Mouse (Mus musculus): ENCODE measurements around the gene Sh3rf1. TPM values are rescaled to one million over a fixed set of nuclear protein-coding genes. Genes with fewer than 3 reads are reported as not detected.

The Sh3rf1 gene
- polyA plus RNA-seq, 1 experiment from 2014 or later = 24.0 TPM

DNA sequence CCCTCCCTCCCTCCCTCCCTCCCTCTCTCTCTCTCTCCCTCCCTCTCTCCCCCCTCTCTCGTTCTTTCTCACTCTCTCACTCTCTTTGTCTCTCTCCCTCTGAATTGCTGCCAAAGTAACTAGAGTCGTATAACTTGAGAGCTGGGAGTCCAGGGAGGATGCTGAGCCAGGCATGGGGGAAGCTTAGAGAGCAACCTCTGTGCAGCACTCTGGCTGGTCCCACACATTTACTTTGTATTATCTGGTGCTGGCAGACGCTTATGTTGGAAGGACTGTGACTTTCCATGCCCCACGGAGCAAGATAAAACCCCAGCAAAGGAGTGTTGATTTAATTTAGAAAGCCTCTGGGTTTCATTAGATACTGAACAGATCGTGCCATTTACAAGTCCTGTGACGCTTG is 196.5 kb downstream of the Sh3rf1 start:
- Histone ChIP-seq H3K36me3 (ENCODE audit: control insufficient read depth, insufficient read depth, low read length) (no peaks in the 10 kb centered on the region), H3K4me3 (ENCODE audit: low read depth, low read length) (no peak overlapping the region), H3K9ac (replicated peaks; ENCODE audit: low read depth, low read length) (no peak overlapping the region), H3K4me2 (ENCODE audit: low read depth, low read length) (no peak overlapping the region), H3K4me1 (ENCODE audit: control insufficient read depth, insufficient read depth, low read length) (0 out of 2 replicates have a peak, but pooled peaks cover 3% of the 10 kb centered on the region), H3K9me3 (ENCODE audit: control insufficient read depth, low read length) (no peaks in the 10 kb centered on the region), H3K27me3 (ENCODE audit: control insufficient read depth, insufficient read depth, low read length) (no peaks in the 10 kb centered on the region), H3K27ac (ENCODE audit: low read depth, low read length) (no peak overlapping the region)
- WGBS = 15% methylated on average over 5 of the region's 6 CpGs
- peak; percentile 74 for ATAC-seq (ENCODE audit: low read depth)

DNA sequence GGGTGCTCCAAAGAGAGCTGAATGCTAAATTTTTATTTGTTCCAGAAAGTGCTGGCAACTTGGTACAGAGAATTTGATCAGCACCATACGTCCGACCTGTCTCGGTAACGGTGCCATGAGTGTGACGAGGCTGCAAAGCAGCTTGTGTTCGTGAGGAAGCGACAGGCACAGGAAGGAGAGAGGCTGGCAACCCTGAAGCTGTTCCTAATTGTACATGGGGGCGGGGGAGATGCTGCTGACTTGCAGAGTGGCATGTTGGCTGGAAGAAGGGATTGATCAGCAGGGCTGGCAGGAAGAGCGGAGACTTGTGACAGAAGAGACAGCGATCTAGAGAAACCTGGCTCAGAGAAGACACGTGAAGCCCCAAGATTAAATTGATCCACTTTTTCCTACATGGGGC is 197.9 kb downstream of the Sh3rf1 start:
- Histone ChIP-seq H3K27ac (ENCODE audit: low read depth, low read length) (no peak overlapping the region), H3K4me2 (ENCODE audit: low read depth, low read length) (no peak overlapping the region), H3K36me3 (ENCODE audit: control insufficient read depth, insufficient read depth, low read length) (no peaks in the 10 kb centered on the region), H3K4me3 (ENCODE audit: low read depth, low read length) (no peak overlapping the region), H3K9me3 (ENCODE audit: control insufficient read depth, low read length) (no peaks in the 10 kb centered on the region), H3K27me3 (ENCODE audit: control insufficient read depth, insufficient read depth, low read length) (no peaks in the 10 kb centered on the region), H3K9ac (replicated peaks; ENCODE audit: low read depth, low read length) (no peak overlapping the region), H3K4me1 (ENCODE audit: control insufficient read depth, insufficient read depth, low read length) (0 out of 2 replicates have a peak, but pooled peaks cover 3% of the 10 kb centered on the region)
- ATAC-seq (ENCODE audit: low read depth) = no peak
- 84% methylated on average over 11 of the region's 11 CpGs for WGBS

DNA sequence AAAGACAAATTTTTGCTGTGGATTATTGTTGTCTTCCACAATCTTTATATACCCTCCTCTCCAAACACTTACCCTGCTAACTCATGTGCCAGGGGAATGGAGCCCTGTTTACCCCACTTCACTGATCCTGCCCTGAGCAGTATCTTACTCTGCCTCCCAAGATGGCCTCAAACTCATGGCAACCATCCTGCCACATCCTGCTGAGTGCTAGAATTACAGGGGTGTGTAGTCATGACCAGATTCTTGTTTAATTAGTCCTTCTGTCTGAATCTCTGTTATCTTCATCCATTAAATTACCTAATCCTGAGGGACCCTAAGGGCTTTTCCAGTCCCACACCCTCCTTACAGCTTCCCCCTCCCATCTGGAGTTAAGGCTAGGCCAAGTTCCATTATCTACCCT is 201.5 kb downstream of the Sh3rf1 start:
- H3K36me3 ChIP-seq (ENCODE audit: control insufficient read depth, insufficient read depth, low read length) = no peaks in the 10 kb centered on the region

DNA sequence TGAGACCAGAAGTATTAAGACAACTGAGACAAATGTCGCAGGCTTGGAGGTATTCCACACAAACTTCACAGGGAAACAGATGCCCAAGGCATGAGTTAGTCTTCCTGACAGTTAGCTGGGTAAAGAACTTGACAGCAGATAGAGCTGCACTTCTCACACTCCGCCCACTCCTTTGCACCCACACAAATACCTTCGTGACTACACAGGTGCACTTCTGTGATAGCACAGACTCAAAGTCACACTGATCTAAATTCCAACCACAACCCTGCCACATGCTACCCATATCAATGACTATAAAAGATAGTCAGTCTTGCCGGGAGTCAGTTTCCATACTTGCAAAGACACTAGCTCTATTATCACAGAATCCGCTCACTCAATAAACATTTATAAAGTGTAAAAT is 202.4 kb downstream of the Sh3rf1 start:
- H3K4me1 ChIP-seq (ENCODE audit: control insufficient read depth, insufficient read depth, low read length) = no peaks in the 10 kb centered on the region
- H3K9ac ChIP-seq (replicated peaks; ENCODE audit: low read depth, low read length) = no peak overlapping the region
- H3K27me3 ChIP-seq (ENCODE audit: control insufficient read depth, insufficient read depth, low read length) = no peaks in the 10 kb centered on the region
- no peaks in the 10 kb centered on the region for H3K9me3 ChIP-seq (ENCODE audit: control insufficient read depth, low read length)
- no peak overlapping the region for H3K27ac ChIP-seq (ENCODE audit: low read depth, low read length)
- no peaks in the 10 kb centered on the region for H3K36me3 ChIP-seq (ENCODE audit: control insufficient read depth, insufficient read depth, low read length)
- H3K4me2 ChIP-seq (ENCODE audit: low read depth, low read length) = no peak overlapping the region
- ATAC-seq (ENCODE audit: low read depth) = no peak
- WGBS = 90% methylated on average over 5 of the region's 5 CpGs
- H3K4me3 ChIP-seq (ENCODE audit: low read depth, low read length) = no peak overlapping the region

More for the DNA sequence above, 201.5 kb downstream of the Sh3rf1 start:
- H3K4me3 ChIP-seq (ENCODE audit: low read depth, low read length) = no peak overlapping the region
- H3K27ac ChIP-seq (ENCODE audit: low read depth, low read length) = no peak overlapping the region
- H3K27me3 ChIP-seq (ENCODE audit: control insufficient read depth, insufficient read depth, low read length) = no peaks in the 10 kb centered on the region
- H3K4me1 ChIP-seq (ENCODE audit: control insufficient read depth, insufficient read depth, low read length) = no peaks in the 10 kb centered on the region
- H3K4me2 ChIP-seq (ENCODE audit: low read depth, low read length) = no peak overlapping the region
- H3K9ac ChIP-seq (replicated peaks; ENCODE audit: low read depth, low read length) = no peak overlapping the region
- ATAC-seq (ENCODE audit: low read depth) = no peak
- H3K9me3 ChIP-seq (ENCODE audit: control insufficient read depth, low read length) = no peaks in the 10 kb centered on the region

DNA sequence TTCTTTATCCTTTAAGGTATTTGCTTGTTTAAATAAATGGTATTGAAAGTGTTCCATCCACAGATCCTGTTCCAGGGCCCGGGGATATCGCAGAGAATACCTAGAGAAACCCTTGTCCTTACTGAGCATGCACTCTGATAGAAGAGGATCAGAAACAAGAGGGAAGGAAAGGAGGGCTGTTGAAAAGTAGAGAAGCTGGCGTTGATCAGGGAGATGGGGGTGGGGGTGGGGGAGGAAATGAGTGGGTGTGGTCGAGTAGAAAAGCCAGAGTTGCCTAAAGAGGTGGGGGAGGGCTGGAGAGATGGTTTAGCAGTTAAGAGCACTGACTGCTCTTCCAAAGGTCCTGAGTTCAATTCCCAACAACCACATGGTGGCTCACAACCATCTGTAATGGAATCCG is 203.0 kb downstream of the Sh3rf1 start:
- no peaks in the 10 kb centered on the region for H3K9me3 ChIP-seq (ENCODE audit: control insufficient read depth, low read length)
- no peaks in the 10 kb centered on the region for H3K27me3 ChIP-seq (ENCODE audit: control insufficient read depth, insufficient read depth, low read length)
- WGBS = 67% methylated on average over 5 of the region's 5 CpGs
- no peak overlapping the region for H3K9ac ChIP-seq (replicated peaks; ENCODE audit: low read depth, low read length)
- no peaks in the 10 kb centered on the region for H3K4me1 ChIP-seq (ENCODE audit: control insufficient read depth, insufficient read depth, low read length)
- ATAC-seq (ENCODE audit: low read depth) = no peak
- no peak overlapping the region for H3K27ac ChIP-seq (ENCODE audit: low read depth, low read length)
- no peak overlapping the region for H3K4me3 ChIP-seq (ENCODE audit: low read depth, low read length)
- no peaks in the 10 kb centered on the region for H3K36me3 ChIP-seq (ENCODE audit: control insufficient read depth, insufficient read depth, low read length)
- no peak overlapping the region for H3K4me2 ChIP-seq (ENCODE audit: low read depth, low read length)

DNA sequence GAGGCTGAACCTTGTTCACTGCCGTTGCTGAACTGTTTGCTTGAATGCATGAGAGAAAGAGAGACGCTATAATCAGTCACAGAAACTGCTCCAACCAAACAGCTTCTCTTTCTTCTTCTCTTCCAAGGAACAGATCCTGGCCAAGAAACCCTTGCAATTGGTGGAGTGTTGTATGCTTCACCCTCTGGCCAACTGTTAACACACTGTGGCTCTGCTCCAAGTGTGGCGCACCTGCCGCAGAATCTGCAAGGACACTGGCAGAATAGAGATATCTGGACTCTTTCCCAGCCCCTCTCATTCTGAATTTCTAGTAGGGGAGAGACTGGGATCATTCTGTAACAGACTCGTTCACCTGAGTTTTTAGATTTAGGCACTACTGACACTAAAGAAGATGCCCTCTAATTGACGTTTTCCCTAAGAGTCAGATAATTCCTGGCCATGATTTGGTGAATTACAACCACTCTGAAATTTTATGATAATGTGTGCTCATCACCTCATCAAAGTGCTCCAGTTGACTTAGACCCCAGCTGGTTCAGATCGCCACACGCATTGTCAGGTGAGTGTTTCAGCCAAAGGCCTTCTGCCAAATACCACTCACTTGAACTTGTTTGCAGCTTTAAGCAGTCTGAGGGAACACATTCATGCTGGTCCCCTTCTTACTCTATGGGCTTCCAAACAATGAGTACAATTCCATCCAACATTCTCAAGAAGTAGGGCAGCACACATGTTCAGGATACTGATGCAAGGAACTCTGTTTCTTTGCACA is 204.4 kb downstream of the Sh3rf1 start:
- H3K4me1 ChIP-seq (ENCODE audit: control insufficient read depth, insufficient read depth, low read length) = no peaks in the 10 kb centered on the region
- no peak overlapping the region for H3K9ac ChIP-seq (replicated peaks; ENCODE audit: low read depth, low read length)
- WGBS = 77% methylated on average over 8 of the region's 8 CpGs
- no peaks in the 10 kb centered on the region for H3K9me3 ChIP-seq (ENCODE audit: control insufficient read depth, low read length)
- no peak overlapping the region for H3K4me2 ChIP-seq (ENCODE audit: low read depth, low read length)
- ATAC-seq (ENCODE audit: low read depth) = no peak
- H3K27ac ChIP-seq (ENCODE audit: low read depth, low read length) = no peak overlapping the region
- H3K4me3 ChIP-seq (ENCODE audit: low read depth, low read length) = no peak overlapping the region
- H3K36me3 ChIP-seq (ENCODE audit: control insufficient read depth, insufficient read depth, low read length) = no peaks in the 10 kb centered on the region
- H3K27me3 ChIP-seq (ENCODE audit: control insufficient read depth, insufficient read depth, low read length) = no peaks in the 10 kb centered on the region

DNA sequence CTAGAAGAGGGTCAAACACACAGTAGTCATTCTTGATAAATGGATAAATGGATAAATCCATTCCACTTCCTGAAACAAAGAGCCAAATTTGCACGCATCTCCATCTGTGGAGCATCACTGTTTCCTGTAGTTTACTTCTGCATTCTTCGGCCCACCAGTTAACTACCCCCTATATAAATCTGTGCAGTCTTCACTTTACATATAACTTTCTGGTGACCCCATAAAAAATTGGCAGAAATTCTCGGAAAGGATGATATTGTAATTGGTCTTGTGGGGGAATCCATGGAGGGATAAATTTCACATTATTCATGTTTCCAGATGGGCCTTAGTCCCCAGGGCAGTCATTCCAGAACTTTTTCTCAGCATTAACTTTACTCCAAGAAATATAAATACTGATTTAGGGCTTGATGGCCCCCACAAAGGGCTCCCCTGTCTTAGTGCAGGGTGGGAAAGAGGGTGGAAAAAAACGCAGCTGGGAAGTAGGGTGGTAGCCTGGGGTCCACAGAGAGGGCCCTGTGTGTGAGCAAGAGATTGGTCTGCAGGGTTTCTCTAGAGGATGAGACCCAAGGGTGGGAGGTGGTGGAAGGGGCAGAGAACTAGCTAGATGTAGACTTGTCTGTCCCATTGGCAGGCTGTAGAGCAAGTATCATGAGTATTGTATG is 205.3 kb downstream of the Sh3rf1 start:
- no peak overlapping the region for H3K9ac ChIP-seq (replicated peaks; ENCODE audit: low read depth, low read length)
- H3K36me3 ChIP-seq (ENCODE audit: control insufficient read depth, insufficient read depth, low read length) = no peaks in the 10 kb centered on the region
- 76% methylated on average over 4 of the region's 4 CpGs for WGBS
- H3K4me3 ChIP-seq (ENCODE audit: low read depth, low read length) = no peak overlapping the region
- H3K4me1 ChIP-seq (ENCODE audit: control insufficient read depth, insufficient read depth, low read length) = no peaks in the 10 kb centered on the region
- H3K4me2 ChIP-seq (ENCODE audit: low read depth, low read length) = no peak overlapping the region
- no peaks in the 10 kb centered on the region for H3K9me3 ChIP-seq (ENCODE audit: control insufficient read depth, low read length)
- no peaks in the 10 kb centered on the region for H3K27me3 ChIP-seq (ENCODE audit: control insufficient read depth, insufficient read depth, low read length)
- no peak overlapping the region for H3K27ac ChIP-seq (ENCODE audit: low read depth, low read length)
- ATAC-seq (ENCODE audit: low read depth) = no peak

DNA sequence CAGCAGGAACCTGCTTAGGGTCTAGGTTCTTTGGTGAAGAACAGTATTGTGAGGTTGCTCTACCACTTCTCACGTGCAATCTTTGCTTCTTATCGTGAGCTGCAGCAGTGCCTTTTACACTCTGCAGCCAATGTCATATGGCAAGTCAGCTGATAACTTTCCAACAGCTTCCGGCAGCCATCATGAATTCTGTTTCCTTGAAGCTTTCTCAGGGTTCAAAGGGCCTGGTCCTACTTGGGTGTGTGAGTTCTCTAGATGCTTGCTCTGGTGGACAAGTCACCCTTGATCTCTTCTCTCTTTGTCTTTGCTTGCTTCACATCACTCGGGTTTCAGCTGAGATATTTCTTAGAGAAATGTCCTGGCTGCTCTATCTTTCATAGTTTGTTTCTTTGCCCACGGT is 211.8 kb downstream of the Sh3rf1 start:
- no peak overlapping the region for H3K4me3 ChIP-seq (ENCODE audit: low read depth, low read length)
- no peak overlapping the region for H3K4me2 ChIP-seq (ENCODE audit: low read depth, low read length)
- H3K9me3 ChIP-seq (ENCODE audit: control insufficient read depth, low read length) = no peaks in the 10 kb centered on the region
- no peaks in the 10 kb centered on the region for H3K36me3 ChIP-seq (ENCODE audit: control insufficient read depth, insufficient read depth, low read length)
- WGBS = 88% methylated on average over 5 of the region's 5 CpGs
- ATAC-seq (ENCODE audit: low read depth) = no peak
- no peaks in the 10 kb centered on the region for H3K4me1 ChIP-seq (ENCODE audit: control insufficient read depth, insufficient read depth, low read length)
- no peaks in the 10 kb centered on the region for H3K27me3 ChIP-seq (ENCODE audit: control insufficient read depth, insufficient read depth, low read length)
- no peak overlapping the region for H3K27ac ChIP-seq (ENCODE audit: low read depth, low read length)
- H3K9ac ChIP-seq (replicated peaks; ENCODE audit: low read depth, low read length) = no peak overlapping the region

DNA sequence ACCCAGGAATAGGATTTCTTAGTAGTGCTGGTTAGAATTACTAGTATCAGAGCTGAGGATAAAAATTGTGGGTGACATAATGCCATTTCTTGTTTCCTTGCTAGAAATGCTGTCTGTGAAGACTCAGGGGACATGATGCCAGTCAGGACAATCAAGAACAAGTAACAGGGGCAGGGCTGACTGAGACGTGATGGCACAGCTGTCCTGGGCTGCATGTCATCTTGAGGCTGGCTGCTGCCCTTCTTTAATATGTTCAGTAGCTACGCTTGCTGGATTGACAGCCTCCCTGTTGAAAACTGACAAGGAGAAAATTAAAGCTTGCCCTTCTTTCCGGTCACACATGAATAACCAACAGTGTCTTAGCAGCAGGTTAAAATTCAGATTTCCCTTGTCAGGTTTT is 212.5 kb downstream of the Sh3rf1 start:
- whole genome bisulfite sequencing = 65% methylated on average over 3 of the region's 3 CpGs
- Histone ChIP-seq H3K4me2 (ENCODE audit: low read depth, low read length) (no peak overlapping the region), H3K36me3 (ENCODE audit: control insufficient read depth, insufficient read depth, low read length) (no peaks in the 10 kb centered on the region), H3K27ac (ENCODE audit: low read depth, low read length) (no peak overlapping the region), H3K9me3 (ENCODE audit: control insufficient read depth, low read length) (no peaks in the 10 kb centered on the region), H3K4me1 (ENCODE audit: control insufficient read depth, insufficient read depth, low read length) (no peaks in the 10 kb centered on the region), H3K9ac (replicated peaks; ENCODE audit: low read depth, low read length) (no peak overlapping the region), H3K4me3 (ENCODE audit: low read depth, low read length) (no peak overlapping the region), H3K27me3 (ENCODE audit: control insufficient read depth, insufficient read depth, low read length) (no peaks in the 10 kb centered on the region)
- ATAC-seq (ENCODE audit: low read depth) = no peak
